Mouse (Mus musculus) kidney, embryonic 14.5 days (tissue): ENCODE results near the gene Cdc37l1. TPM values are rescaled to one million over a fixed set of nuclear protein-coding genes. Genes with fewer than 3 reads are reported as not detected.

Source experiments
- ATAC-seq: fragments of 200-750 bp; cut with Nextera tagmentation; 2 replicates; pipeline ENCODE4 v1.8.0; 2017; ENCODE audit warnings: moderate number of reproducible peaks, mild to moderate bottlenecking, moderate TSS enrichment, moderate library complexity; ENCODE audit not compliant: low FRiP score, low TSS enrichment
- H3K27ac ChIP-seq: fragments of 300-500 bp; sonication (generic); 2 replicates; pipeline ENCODE4 v1.5.1; 2014; ENCODE audit warnings: low read depth, mild to moderate bottlenecking, low read length, moderate library complexity, mixed read lengths
- H3K27me3 ChIP-seq: fragments of 300-500 bp; sonication (generic); 2 replicates; pipeline ENCODE4 v1.6.1; 2014; ENCODE audit warnings: mild to moderate bottlenecking, low read length; ENCODE audit not compliant: control insufficient read depth, insufficient read depth
- H3K36me3 ChIP-seq: fragments of 300-500 bp; sonication (generic); 2 replicates; pipeline ENCODE4 v1.6.1; 2014; ENCODE audit warnings: low read length, mixed read lengths; ENCODE audit not compliant: control insufficient read depth, insufficient read depth
- H3K4me1 ChIP-seq: fragments of 300-500 bp; sonication (generic); 2 replicates; pipeline ENCODE4 v1.6.1; 2014; ENCODE audit warnings: low read length, mixed read lengths; ENCODE audit not compliant: control insufficient read depth, insufficient read depth
- H3K4me2 ChIP-seq: fragments of 300-500 bp; sonication (generic); replicated peaks from 2 replicates; pipeline ENCODE4 v1.6.1; 2014; ENCODE audit warnings: low read depth, mild to moderate bottlenecking, low read length
- H3K4me3 ChIP-seq: fragments of 300-500 bp; sonication (generic); 2 replicates; pipeline ENCODE4 v1.5.1; 2014; ENCODE audit warnings: mild to moderate bottlenecking, low read length
- H3K9ac ChIP-seq: fragments of 300-500 bp; sonication (generic); 2 replicates; pipeline ENCODE4 v1.6.1; 2014; ENCODE audit warnings: low read depth, mild to moderate bottlenecking, low read length, moderate library complexity
- H3K9me3 ChIP-seq: fragments of 300-500 bp; sonication (generic); 2 replicates; pipeline ENCODE4 v1.6.1; 2016; ENCODE audit warnings: low read length; ENCODE audit not compliant: control insufficient read depth
- WGBS: fragments of 180-500 bp; shearing (Covaris S2); extraction: QIAGEN DNeasy Blood & Tissue Kit; methylation state at CpG from one replicate; pipeline ENCODE4 v1.1.7; 2014; 5-methylcytosine and 5-hydroxymethylcytosine counted together
- polyA plus RNA-seq: library from polyadenylated mRNA; unstranded; fragments of >200 nt; fragmentation: Nextera tagmentation; extraction: Ambion mirVana; gene quantifications from 2 replicates; pipeline ENCODE4 v1.2.1, GENCODE M21; 2014

Cdc37l1 gene
- polyA plus RNA-seq, 1 experiment from 2014 or later: 47.2 TPM

GRCm38 (mm10) chr19:29060299-29060698 is 70.1 kb downstream of the Cdc37l1 start:
- ATAC-seq: no peak

GRCm38 (mm10) chr19:29063009-29063408 is 72.9 kb downstream of the Cdc37l1 start:
- no peak for ATAC-seq
- Histone ChIP-seq H3K4me1 (no peaks in the 10 kb centered on the region), H3K27ac (no peak overlapping the region), H3K36me3 (no peaks in the 10 kb centered on the region), H3K9ac (no peak overlapping the region), H3K4me3 (no peak overlapping the region), H3K9me3 (no peaks in the 10 kb centered on the region), H3K4me2 (no peak overlapping the region), H3K27me3 (no peaks in the 10 kb centered on the region)
- WGBS: 88% methylated on average over 5 of the region's 5 CpGs

More at GRCm38 (mm10) chr19:29060299-29060698, 70.1 kb downstream of the Cdc37l1 start:
- Histone ChIP-seq H3K27ac (no peak overlapping the region), H3K9me3 (no peaks in the 10 kb centered on the region), H3K9ac (no peak overlapping the region), H3K4me3 (no peak overlapping the region), H3K36me3 (no peaks in the 10 kb centered on the region), H3K4me2 (no peak overlapping the region), H3K4me1 (no peaks in the 10 kb centered on the region), H3K27me3 (no peaks in the 10 kb centered on the region)
- 28% methylated on average over 6 of the region's 6 CpGs for WGBS

- WGBS: 16% methylated on average over 18 of the region's 18 CpGs
- H3K4me2 ChIP-seq: peak overlapping the region; percentile 34; the same call in 1 of the 2 replicates
- H3K4me3 ChIP-seq: no peak overlapping the region
- no peaks in the 10 kb centered on the region for H3K36me3 ChIP-seq
- no peaks in the 10 kb centered on the region for H3K27me3 ChIP-seq
- ATAC-seq: peak; percentile 81
- H3K27ac ChIP-seq: no peak overlapping the region
- H3K9me3 ChIP-seq: no peaks in the 10 kb centered on the region
- H3K9ac ChIP-seq: no peak overlapping the region
- no peaks in the 10 kb centered on the region for H3K4me1 ChIP-seq
Observed at GRCm38 (mm10) chr19:29063577-29064363, 73.6 kb downstream of the Cdc37l1 start.

GRCm38 (mm10) chr19:29064451-29065102 is 74.4 kb downstream of the Cdc37l1 start:
- H3K4me3 ChIP-seq: no peak overlapping the region
- no peaks in the 10 kb centered on the region for H3K9me3 ChIP-seq
- no peaks in the 10 kb centered on the region for H3K4me1 ChIP-seq
- no peak overlapping the region for H3K9ac ChIP-seq
- no peaks in the 10 kb centered on the region for H3K27me3 ChIP-seq
- H3K4me2 ChIP-seq: no peak overlapping the region
- no peak overlapping the region for H3K27ac ChIP-seq
- no peaks in the 10 kb centered on the region for H3K36me3 ChIP-seq
- 62% methylated on average over 9 of the region's 9 CpGs for WGBS
- ATAC-seq: no peak

GRCm38 (mm10) chr19:29066981-29067471 is 76.9 kb downstream of the Cdc37l1 start:
- ATAC-seq: peak; percentile 40; the same call in 1 of the 2 replicates
- no peak overlapping the region for H3K27ac ChIP-seq
- no peaks in the 10 kb centered on the region for H3K4me1 ChIP-seq
- H3K4me2 ChIP-seq: peak overlapping the region; percentile 10; the same call in 1 of the 2 replicates
- WGBS: 20% methylated on average over 11 of the region's 11 CpGs
- no peaks in the 10 kb centered on the region for H3K27me3 ChIP-seq
- no peaks in the 10 kb centered on the region for H3K9me3 ChIP-seq
- no peak overlapping the region for H3K4me3 ChIP-seq
- H3K9ac ChIP-seq: no peak overlapping the region
- no peaks in the 10 kb centered on the region for H3K36me3 ChIP-seq

DNA sequence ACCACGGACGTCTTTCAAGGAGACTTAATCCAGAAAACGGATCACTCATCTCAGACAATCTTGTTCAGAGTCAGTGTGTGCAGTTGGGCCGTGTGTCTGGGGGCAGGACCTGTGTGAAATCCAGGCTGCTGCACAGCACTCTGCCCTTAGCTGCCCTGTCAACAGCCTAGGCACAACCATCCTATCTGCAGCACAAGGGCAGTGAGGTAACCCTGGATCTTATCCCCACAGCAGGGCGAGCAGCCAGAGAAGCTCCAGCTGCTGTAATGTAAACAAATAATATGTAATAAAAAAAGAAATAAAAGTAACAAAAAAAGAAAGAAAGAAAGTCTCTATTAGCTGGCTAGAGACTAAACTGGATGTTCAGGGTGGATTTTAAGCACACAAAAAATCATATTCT is 79.0 kb downstream of the Cdc37l1 start:
- Histone ChIP-seq H3K4me2 (no peak overlapping the region), H3K4me3 (no peak overlapping the region)
- WGBS: 45% methylated on average over 5 of the region's 5 CpGs

GRCm38 (mm10) chr19:29074802-29075201 is 84.7 kb downstream of the Cdc37l1 start:
- Histone ChIP-seq H3K4me1 (no peaks in the 10 kb centered on the region), H3K4me2 (no peak overlapping the region), H3K9ac (no peak overlapping the region), H3K36me3 (no peaks in the 10 kb centered on the region), H3K9me3 (no peaks in the 10 kb centered on the region), H3K4me3 (no peak overlapping the region), H3K27me3 (no peaks in the 10 kb centered on the region), H3K27ac (no peak overlapping the region)
- 61% methylated on average over 6 of the region's 6 CpGs for WGBS
- ATAC-seq: no peak

More for the DNA sequence above, 79.0 kb downstream of the Cdc37l1 start:
- no peak overlapping the region for H3K27ac ChIP-seq
- 0 out of 2 replicates have a peak, but pooled peaks have one; percentile 26 for ATAC-seq
- H3K36me3 ChIP-seq: no peaks in the 10 kb centered on the region
- no peaks in the 10 kb centered on the region for H3K27me3 ChIP-seq
- H3K4me1 ChIP-seq: no peaks in the 10 kb centered on the region
- no peaks in the 10 kb centered on the region for H3K9me3 ChIP-seq
- no peak overlapping the region for H3K9ac ChIP-seq
